Mouse (Mus musculus) cerebellum, adult 2 months (tissue): ENCODE results near the gene Ocln.

Experiments
- CTCF ChIP-seq: fragments of 200-500 bp; IDR thresholded peaks from 2 replicates; pipeline ENCODE4 v1.5.1; 2011; ENCODE audit warnings: low read depth, mild to moderate bottlenecking, control low read depth, low read length, moderate library complexity, borderline replicate concordance; ENCODE audit not compliant: insufficient read depth
- POLR2A ChIP-seq: fragments of 200-500 bp; IDR thresholded peaks from 2 replicates; pipeline ENCODE4 v1.6.1; 2011; ENCODE audit warnings: low read length, control low read depth, borderline replicate concordance; ENCODE audit not compliant: insufficient read depth

DNA sequence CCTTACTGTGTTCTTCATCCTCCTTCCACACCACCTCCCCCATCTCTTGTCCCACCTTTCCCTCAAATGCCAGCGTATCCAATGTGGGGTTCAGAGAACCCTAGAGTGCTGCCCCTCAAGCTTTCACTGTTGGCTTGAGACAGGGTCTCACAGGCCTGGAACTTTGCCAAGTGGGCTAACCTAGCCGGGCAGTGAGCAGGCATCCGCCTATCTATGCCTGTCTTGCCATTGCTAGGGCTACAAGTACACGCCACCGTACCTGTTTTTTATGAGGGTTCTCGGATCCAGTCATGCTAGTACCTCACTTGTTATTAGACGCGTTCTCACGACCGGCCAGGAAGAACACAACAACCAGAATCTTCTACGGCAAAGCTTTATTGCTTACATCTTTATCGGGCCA lies 36.1 kb upstream of the Ocln start:
- no peak for TF ChIP-seq CTCF
- no peak for TF ChIP-seq POLR2A
